Mouse (Mus musculus) olfactory bulb, adult 2 months (tissue): ENCODE data around the gene Sorcs3. TPM values are rescaled to one million over a fixed set of nuclear protein-coding genes. Genes with fewer than 3 reads are reported as not detected.

Experiments
- H3K27ac ChIP-seq: fragments of 200-500 bp; 2 replicates; pipeline ENCODE4 v1.5.1; 2012; ENCODE audit warnings: low read depth, low read length; ENCODE audit not compliant: insufficient read depth
- H3K4me1 ChIP-seq: fragments of 200-500 bp; 2 replicates; pipeline ENCODE4 v1.6.1; 2012; ENCODE audit warnings: low read length; ENCODE audit not compliant: control insufficient read depth, insufficient read depth
- H3K4me3 ChIP-seq: fragments of 200-500 bp; 2 replicates; pipeline ENCODE4 v1.5.1; 2012; ENCODE audit warnings: mild to moderate bottlenecking, low read depth, low read length, moderate library complexity; ENCODE audit not compliant: insufficient read depth
- CTCF ChIP-seq: fragments of 200-500 bp; IDR thresholded peaks from 2 replicates; pipeline ENCODE4 v1.5.1; 2012; ENCODE audit warnings: low read depth, mild to moderate bottlenecking, low read length, moderate library complexity; ENCODE audit not compliant: insufficient read depth
- POLR2A ChIP-seq: fragments of 200-500 bp; IDR thresholded peaks from 2 replicates; pipeline ENCODE4 v1.6.1; 2012; ENCODE audit warnings: mild to moderate bottlenecking, low read depth, low read length, moderate library complexity; ENCODE audit not compliant: insufficient read depth
- WGBS: fragments of 180-500 bp; shearing (Covaris S2); methylation state at CpG from one replicate; pipeline ENCODE4 v1.1.7; 2018; 5-methylcytosine and 5-hydroxymethylcytosine counted together
- polyA plus RNA-seq: library from polyadenylated mRNA; stranded (reverse); fragments of >200 nt; gene quantifications from 2 replicates; pipeline ENCODE4 v1.2.4, GENCODE M21; 2012; ENCODE audit warnings: low replicate concordance; ENCODE audit not compliant: missing spikeins, insufficient read depth, insufficient read length

Sorcs3 gene
- polyA plus RNA-seq, 1 experiment = not detected

DNA sequence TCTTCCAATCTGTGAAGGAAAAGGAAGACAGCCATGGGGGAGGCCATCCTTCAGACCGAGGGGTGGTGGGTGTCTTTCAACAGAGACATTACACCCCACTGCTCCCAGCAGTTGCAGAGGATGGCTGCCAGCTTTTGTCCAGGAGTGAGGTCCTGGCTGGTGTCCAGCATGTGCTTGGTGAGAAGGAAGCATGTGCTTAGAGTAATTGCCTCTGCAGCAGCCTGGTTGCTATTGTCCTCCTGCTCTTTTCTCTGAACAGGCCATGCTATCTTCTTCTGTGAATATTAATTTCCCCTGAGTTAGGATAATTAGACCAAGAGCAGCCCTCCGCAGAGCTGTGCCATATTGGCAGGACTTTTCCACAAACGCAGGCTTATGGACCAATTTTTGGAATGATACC, 476.7 kb downstream of the Sorcs3 start:
- Histone ChIP-seq H3K27ac (no peak overlapping the region), H3K4me3 (no peak overlapping the region), H3K4me1 (no peaks in the 10 kb centered on the region)
- no peak for TF ChIP-seq CTCF
- TF ChIP-seq POLR2A = no peak
- WGBS = 49% methylated on average over 3 of the region's 3 CpGs

- Histone ChIP-seq H3K27ac (no peak overlapping the region), H3K4me3 (no peak overlapping the region), H3K4me1 (no peaks in the 10 kb centered on the region)
- WGBS = 78% methylated on average over 2 of the region's 2 CpGs
- TF ChIP-seq POLR2A = no peak
- no peak for TF ChIP-seq CTCF
Measured at GRCm38 (mm10) chr19:48686369-48686768, 480.5 kb downstream of the Sorcs3 start.

- Histone ChIP-seq H3K27ac (no peak overlapping the region), H3K4me1 (no peaks in the 10 kb centered on the region), H3K4me3 (no peak overlapping the region)
- WGBS = 89% methylated on average over 6 of the region's 6 CpGs
- TF ChIP-seq POLR2A (no peak), CTCF (no peak)
Measured at GRCm38 (mm10) chr19:48700111-48700658, 494.4 kb downstream of the Sorcs3 start.

DNA sequence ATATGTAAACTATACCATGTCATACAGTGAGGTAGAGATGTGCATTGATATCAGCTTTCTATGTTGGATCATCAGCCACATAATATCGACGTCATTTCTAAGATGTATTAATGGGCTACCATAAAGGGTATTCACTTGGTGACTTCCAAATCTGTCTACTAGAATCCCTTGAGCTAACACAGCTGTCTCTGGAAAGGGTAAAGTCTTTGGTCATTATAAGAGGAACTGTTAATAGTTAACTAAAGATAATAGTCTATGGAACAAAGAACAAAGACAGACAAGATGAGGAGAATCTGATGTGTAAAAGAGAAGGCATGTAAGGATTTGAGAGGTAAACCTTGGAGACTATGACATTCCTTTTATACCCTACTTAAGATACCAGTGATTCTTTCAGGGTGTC, 497.9 kb downstream of the Sorcs3 start:
- over 99% methylated on average over 2 of the region's 2 CpGs for WGBS
- Histone ChIP-seq H3K4me1 (no peaks in the 10 kb centered on the region), H3K4me3 (no peak overlapping the region), H3K27ac (no peak overlapping the region)
- TF ChIP-seq POLR2A (no peak), CTCF (no peak)

GRCm38 (mm10) chr19:48706267-48706923, 500.6 kb downstream of the Sorcs3 start:
- 43% methylated on average over 1 of the region's 1 CpGs for WGBS

GRCm38 (mm10) chr19:48706924-48707320, 501.1 kb downstream of the Sorcs3 start:
- TF ChIP-seq POLR2A = no peak
- TF ChIP-seq CTCF = no peak
- Histone ChIP-seq H3K4me3 (no peak overlapping the region), H3K4me1 (no peaks in the 10 kb centered on the region), H3K27ac (no peak overlapping the region)
- WGBS = 86% methylated on average over 1 of the region's 1 CpGs

More at GRCm38 (mm10) chr19:48706267-48706923, 500.6 kb downstream of the Sorcs3 start:
- TF ChIP-seq CTCF (no peak), POLR2A (no peak)
- Histone ChIP-seq H3K27ac (no peak overlapping the region), H3K4me1 (no peaks in the 10 kb centered on the region), H3K4me3 (no peak overlapping the region)

GRCm38 (mm10) chr19:48725851-48726419, 520.1 kb downstream of the Sorcs3 start:
- WGBS = 73% methylated on average over 6 of the region's 6 CpGs
- no peak overlapping the region for H3K27ac ChIP-seq
- H3K4me1 ChIP-seq = no peaks in the 10 kb centered on the region
- H3K4me3 ChIP-seq = no peak overlapping the region
- no peak for TF ChIP-seq CTCF
- TF ChIP-seq POLR2A = no peak

DNA sequence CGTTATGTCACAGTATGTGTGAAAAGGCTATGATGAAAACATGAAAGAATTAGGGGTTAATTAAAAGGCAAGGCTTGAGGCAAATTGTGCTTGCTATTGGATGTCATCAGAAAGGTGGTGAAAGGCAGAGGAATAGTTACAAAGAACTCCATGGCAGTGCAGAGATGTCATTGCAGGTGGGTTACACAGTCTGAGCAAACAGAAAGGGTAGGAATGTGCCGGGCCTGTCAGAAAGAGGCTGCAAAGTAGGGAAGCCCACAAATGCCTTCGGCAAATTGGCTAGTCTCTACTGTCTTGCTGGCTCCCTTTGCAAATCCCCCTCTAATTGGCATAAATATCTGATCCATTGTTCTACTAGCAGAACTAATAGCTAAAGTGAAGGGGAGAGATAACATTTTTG, 521.2 kb downstream of the Sorcs3 start:
- no peak for TF ChIP-seq CTCF
- no peak for TF ChIP-seq POLR2A

GRCm38 (mm10) chr19:48727601-48728000, 521.8 kb downstream of the Sorcs3 start:
- Histone ChIP-seq H3K27ac (no peak overlapping the region), H3K4me1 (no peaks in the 10 kb centered on the region), H3K4me3 (no peak overlapping the region)
- TF ChIP-seq POLR2A (no peak), CTCF (no peak)
- WGBS = 85% methylated on average over 5 of the region's 5 CpGs

More for the DNA sequence above, 521.2 kb downstream of the Sorcs3 start:
- Histone ChIP-seq H3K27ac (no peak overlapping the region), H3K4me1 (no peaks in the 10 kb centered on the region), H3K4me3 (no peak overlapping the region)
- WGBS = 70% methylated on average over 3 of the region's 3 CpGs

DNA sequence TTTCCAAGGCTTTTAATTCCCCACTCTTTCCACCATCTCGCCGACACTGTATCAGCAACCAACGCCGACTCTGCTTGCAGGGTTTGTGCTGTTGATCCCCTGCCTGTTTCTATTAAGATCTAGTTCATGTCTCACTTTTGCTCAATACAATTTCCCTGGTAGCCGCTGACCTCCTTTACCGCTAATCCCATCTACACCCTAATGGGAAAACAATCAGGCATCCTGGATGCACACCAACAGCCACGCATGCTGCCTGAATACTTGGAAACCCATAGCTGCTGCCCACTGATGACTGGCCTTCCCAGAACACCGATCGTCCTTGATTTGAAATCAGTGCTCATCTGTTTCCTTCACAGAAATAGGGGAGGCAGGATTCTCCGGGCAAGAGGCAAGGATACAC, 525.9 kb downstream of the Sorcs3 start:
- H3K4me3 ChIP-seq = no peak overlapping the region
- 84% methylated on average over 10 of the region's 10 CpGs for WGBS
- no peak for TF ChIP-seq POLR2A
- no peak for TF ChIP-seq CTCF
- no peak overlapping the region for H3K27ac ChIP-seq
- no peaks in the 10 kb centered on the region for H3K4me1 ChIP-seq
